Mouse (Mus musculus): ENCODE results near the gene Cnih3. TPM values are rescaled to one million over a fixed set of nuclear protein-coding genes. Genes with fewer than 3 reads are reported as not detected.

The Cnih3 gene
- polyA plus RNA-seq, 1 experiment from 2014 or later, result 2.1 TPM

DNA sequence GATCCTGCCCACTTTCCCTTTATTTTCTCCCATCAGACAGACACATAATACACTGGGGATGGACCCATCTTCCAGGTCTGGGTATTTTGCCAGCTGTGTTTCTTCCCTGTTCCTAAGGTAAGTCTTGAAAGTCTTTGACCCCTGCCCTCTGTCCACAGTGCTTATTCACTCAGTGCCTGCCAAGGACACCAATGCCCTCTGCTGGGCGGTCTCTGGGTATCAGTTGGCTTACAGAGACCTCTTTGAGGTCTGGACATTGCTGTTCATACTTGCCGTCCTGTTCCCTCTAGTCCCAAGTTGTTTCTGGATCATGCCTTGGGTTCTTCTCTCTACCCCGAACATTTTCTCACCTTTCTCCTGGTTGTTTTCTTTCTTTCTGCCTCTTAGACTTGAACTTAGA is 8.3 kb downstream of the Cnih3 start:
- Histone ChIP-seq H3K27me3 (ENCODE audit: control insufficient read depth, insufficient read depth, low read length) (no peaks in the 10 kb centered on the region), H3K9ac (ENCODE audit: low read length) (no peak overlapping the region), H3K36me3 (ENCODE audit: control insufficient read depth, insufficient read depth, low read length) (no peaks in the 10 kb centered on the region), H3K4me3 (ENCODE audit: low read depth, low read length) (no peak overlapping the region), H3K4me2 (ENCODE audit: low read depth) (no peak overlapping the region), H3K27ac (ENCODE audit: low read depth, low read length) (no peak overlapping the region), H3K9me3 (ENCODE audit: control insufficient read depth, low read length) (no peaks in the 10 kb centered on the region), H3K4me1 (ENCODE audit: control insufficient read depth, insufficient read depth, low read length) (no peaks in the 10 kb centered on the region)
- DNase-seq (ENCODE audit: low spot score) (no peak), ATAC-seq (ENCODE audit: insufficient read depth, low FRiP score, low TSS enrichment) (no peak)
- WGBS, result 82% methylated on average over 3 of the region's 3 CpGs

DNA sequence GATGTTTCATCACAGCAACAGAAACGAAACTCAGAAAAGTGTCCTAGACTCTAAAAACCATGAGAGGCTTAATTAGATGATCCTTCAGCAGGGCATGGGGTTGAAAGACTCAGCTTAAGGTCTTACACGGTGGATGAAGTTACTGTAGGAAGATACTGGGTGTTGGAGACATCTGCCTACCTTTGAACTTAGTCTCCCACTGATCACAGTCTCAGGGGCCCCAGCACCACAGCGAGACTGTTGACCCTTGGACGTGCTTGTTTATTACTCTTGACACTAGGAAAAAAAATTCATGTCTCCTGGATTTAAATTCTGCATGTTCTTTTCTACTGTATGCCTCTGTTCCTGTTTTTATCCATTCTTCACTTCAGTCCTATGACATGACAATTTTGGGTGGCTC is 11.6 kb downstream of the Cnih3 start:
- H3K4me1 ChIP-seq (ENCODE audit: control insufficient read depth, insufficient read depth, low read length), result no peaks in the 10 kb centered on the region
- no peak overlapping the region for H3K27ac ChIP-seq (ENCODE audit: low read depth, low read length)
- no peak overlapping the region for H3K4me3 ChIP-seq (ENCODE audit: low read depth, low read length)
- DNase-seq (ENCODE audit: low spot score), result no peak
- no peaks in the 10 kb centered on the region for H3K9me3 ChIP-seq (ENCODE audit: control insufficient read depth, low read length)
- 83% methylated on average over 4 of the region's 4 CpGs for WGBS
- ATAC-seq (ENCODE audit: insufficient read depth, low FRiP score, low TSS enrichment), result no peak
- no peaks in the 10 kb centered on the region for H3K36me3 ChIP-seq (ENCODE audit: control insufficient read depth, insufficient read depth, low read length)
- H3K9ac ChIP-seq (ENCODE audit: low read length), result no peak overlapping the region
- H3K27me3 ChIP-seq (ENCODE audit: control insufficient read depth, insufficient read depth, low read length), result no peaks in the 10 kb centered on the region
- H3K4me2 ChIP-seq (ENCODE audit: low read depth), result no peak overlapping the region

DNA sequence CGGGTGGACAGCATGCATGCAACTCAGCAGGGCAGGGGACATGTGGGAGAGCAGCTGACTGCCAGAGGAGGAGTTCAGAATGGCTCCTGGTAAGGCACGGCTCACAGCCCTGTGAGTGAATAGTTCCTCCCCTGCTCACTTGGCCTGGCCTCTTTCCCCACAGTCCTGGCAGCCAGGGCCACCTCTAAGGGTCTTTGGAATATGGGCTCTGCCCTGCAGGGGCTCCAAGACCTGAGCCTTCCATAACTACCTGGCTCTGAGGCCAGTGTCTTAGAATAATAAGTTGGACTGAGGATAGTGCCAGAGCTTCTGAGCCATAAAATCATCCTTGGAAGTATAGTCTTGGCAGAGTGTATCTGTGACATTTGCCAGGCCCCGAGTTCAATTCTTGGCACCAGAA is 12.9 kb downstream of the Cnih3 start:
- whole genome bisulfite sequencing, result 83% methylated on average over 3 of the region's 3 CpGs
- H3K9ac ChIP-seq (ENCODE audit: low read length), result no peak overlapping the region
- ATAC-seq (ENCODE audit: insufficient read depth, low FRiP score, low TSS enrichment) (no peak), DNase-seq (ENCODE audit: low spot score) (no peak)
- H3K4me1 ChIP-seq (ENCODE audit: control insufficient read depth, insufficient read depth, low read length), result no peaks in the 10 kb centered on the region
- no peaks in the 10 kb centered on the region for H3K36me3 ChIP-seq (ENCODE audit: control insufficient read depth, insufficient read depth, low read length)
- no peak overlapping the region for H3K4me2 ChIP-seq (ENCODE audit: low read depth)
- no peaks in the 10 kb centered on the region for H3K9me3 ChIP-seq (ENCODE audit: control insufficient read depth, low read length)
- no peak overlapping the region for H3K4me3 ChIP-seq (ENCODE audit: low read depth, low read length)
- no peaks in the 10 kb centered on the region for H3K27me3 ChIP-seq (ENCODE audit: control insufficient read depth, insufficient read depth, low read length)
- H3K27ac ChIP-seq (ENCODE audit: low read depth, low read length), result no peak overlapping the region

GRCm38 (mm10) chr1:181368789-181369570 is 16.6 kb downstream of the Cnih3 start:
- Histone ChIP-seq H3K4me3 (ENCODE audit: low read depth, low read length) (no peak overlapping the region), H3K4me1 (ENCODE audit: control insufficient read depth, insufficient read depth, low read length) (no peaks in the 10 kb centered on the region), H3K36me3 (ENCODE audit: control insufficient read depth, insufficient read depth, low read length) (no peaks in the 10 kb centered on the region), H3K9me3 (ENCODE audit: control insufficient read depth, low read length) (no peaks in the 10 kb centered on the region), H3K27ac (ENCODE audit: low read depth, low read length) (no peak overlapping the region), H3K27me3 (ENCODE audit: control insufficient read depth, insufficient read depth, low read length) (no peaks in the 10 kb centered on the region), H3K9ac (ENCODE audit: low read length) (no peak overlapping the region), H3K4me2 (ENCODE audit: low read depth) (no peak overlapping the region)
- no peak for ATAC-seq (ENCODE audit: insufficient read depth, low FRiP score, low TSS enrichment)
- DNase-seq (ENCODE audit: low spot score), result no peak
- 45% methylated on average over 3 of the region's 3 CpGs for WGBS

- Histone ChIP-seq H3K9ac (ENCODE audit: low read length) (no peak overlapping the region), H3K27ac (ENCODE audit: low read depth, low read length) (no peak overlapping the region), H3K4me1 (ENCODE audit: control insufficient read depth, insufficient read depth, low read length) (no peaks in the 10 kb centered on the region), H3K27me3 (ENCODE audit: control insufficient read depth, insufficient read depth, low read length) (no peaks in the 10 kb centered on the region), H3K36me3 (ENCODE audit: control insufficient read depth, insufficient read depth, low read length) (no peaks in the 10 kb centered on the region), H3K4me3 (ENCODE audit: low read depth, low read length) (no peak overlapping the region), H3K4me2 (ENCODE audit: low read depth) (no peak overlapping the region), H3K9me3 (ENCODE audit: control insufficient read depth, low read length) (no peaks in the 10 kb centered on the region)
- ATAC-seq (ENCODE audit: insufficient read depth, low FRiP score, low TSS enrichment), result no peak
- WGBS, result 70% methylated on average over 3 of the region's 3 CpGs
- no peak for DNase-seq (ENCODE audit: low spot score)
Observed at GRCm38 (mm10) chr1:181370370-181370769, 17.9 kb downstream of the Cnih3 start.

DNA sequence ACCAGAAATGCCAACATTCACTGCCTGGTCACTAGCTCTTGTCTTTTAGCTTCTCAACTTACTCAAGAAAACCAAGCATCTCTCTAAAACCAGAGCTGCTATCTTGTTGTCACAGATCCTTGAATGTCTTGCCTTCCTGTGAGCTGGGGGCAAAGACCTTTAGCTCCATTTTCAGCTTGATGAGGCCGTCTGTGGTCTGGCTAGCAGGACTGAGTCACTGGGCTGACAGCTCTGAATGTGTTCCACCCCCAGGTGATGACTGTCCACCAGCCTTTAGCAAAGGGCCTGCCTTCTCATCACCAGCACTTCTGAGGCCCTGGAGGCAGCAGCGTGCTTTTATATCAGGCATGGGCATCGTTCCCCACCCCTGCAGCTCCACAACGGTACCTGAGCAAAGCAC is 18.8 kb downstream of the Cnih3 start:
- Histone ChIP-seq H3K9ac (ENCODE audit: low read length) (no peak overlapping the region), H3K4me1 (ENCODE audit: control insufficient read depth, insufficient read depth, low read length) (no peaks in the 10 kb centered on the region), H3K9me3 (ENCODE audit: control insufficient read depth, low read length) (no peaks in the 10 kb centered on the region), H3K4me3 (ENCODE audit: low read depth, low read length) (no peak overlapping the region), H3K4me2 (ENCODE audit: low read depth) (no peak overlapping the region), H3K27ac (ENCODE audit: low read depth, low read length) (no peak overlapping the region), H3K27me3 (ENCODE audit: control insufficient read depth, insufficient read depth, low read length) (no peaks in the 10 kb centered on the region), H3K36me3 (ENCODE audit: control insufficient read depth, insufficient read depth, low read length) (no peaks in the 10 kb centered on the region)
- DNase-seq (ENCODE audit: low spot score), result no peak
- no peak for ATAC-seq (ENCODE audit: insufficient read depth, low FRiP score, low TSS enrichment)
- WGBS, result 84% methylated on average over 4 of the region's 4 CpGs

- WGBS, result 82% methylated on average over 6 of the region's 6 CpGs
- Histone ChIP-seq H3K4me3 (ENCODE audit: low read depth, low read length) (no peak overlapping the region), H3K27ac (ENCODE audit: low read depth, low read length) (no peak overlapping the region), H3K36me3 (ENCODE audit: control insufficient read depth, insufficient read depth, low read length) (no peaks in the 10 kb centered on the region), H3K4me2 (ENCODE audit: low read depth) (no peak overlapping the region), H3K27me3 (ENCODE audit: control insufficient read depth, insufficient read depth, low read length) (no peaks in the 10 kb centered on the region), H3K9ac (ENCODE audit: low read length) (no peak overlapping the region), H3K9me3 (ENCODE audit: control insufficient read depth, low read length) (no peaks in the 10 kb centered on the region), H3K4me1 (ENCODE audit: control insufficient read depth, insufficient read depth, low read length) (peaks cover 3% of the 10 kb centered on the region; the same call in 1 of the 2 replicates)
- DNase-seq (ENCODE audit: low spot score) (no peak), ATAC-seq (ENCODE audit: insufficient read depth, low FRiP score, low TSS enrichment) (no peak)
Observed at GRCm38 (mm10) chr1:181372306-181372705, 19.9 kb downstream of the Cnih3 start.

- WGBS, result 70% methylated on average over 9 of the region's 9 CpGs
- Histone ChIP-seq H3K4me2 (ENCODE audit: low read depth) (no peak overlapping the region), H3K9ac (ENCODE audit: low read length) (no peak overlapping the region), H3K4me3 (ENCODE audit: low read depth, low read length) (no peak overlapping the region), H3K27ac (ENCODE audit: low read depth, low read length) (no peak overlapping the region), H3K27me3 (ENCODE audit: control insufficient read depth, insufficient read depth, low read length) (no peaks in the 10 kb centered on the region), H3K9me3 (ENCODE audit: control insufficient read depth, low read length) (no peaks in the 10 kb centered on the region), H3K36me3 (ENCODE audit: control insufficient read depth, insufficient read depth, low read length) (no peaks in the 10 kb centered on the region), H3K4me1 (ENCODE audit: control insufficient read depth, insufficient read depth, low read length) (peaks cover 3% of the 10 kb centered on the region; the same call in 1 of the 2 replicates)
- no peak for ATAC-seq (ENCODE audit: insufficient read depth, low FRiP score, low TSS enrichment)
- DNase-seq (ENCODE audit: low spot score), result no peak
Observed at GRCm38 (mm10) chr1:181374627-181375374, 22.4 kb downstream of the Cnih3 start.

DNA sequence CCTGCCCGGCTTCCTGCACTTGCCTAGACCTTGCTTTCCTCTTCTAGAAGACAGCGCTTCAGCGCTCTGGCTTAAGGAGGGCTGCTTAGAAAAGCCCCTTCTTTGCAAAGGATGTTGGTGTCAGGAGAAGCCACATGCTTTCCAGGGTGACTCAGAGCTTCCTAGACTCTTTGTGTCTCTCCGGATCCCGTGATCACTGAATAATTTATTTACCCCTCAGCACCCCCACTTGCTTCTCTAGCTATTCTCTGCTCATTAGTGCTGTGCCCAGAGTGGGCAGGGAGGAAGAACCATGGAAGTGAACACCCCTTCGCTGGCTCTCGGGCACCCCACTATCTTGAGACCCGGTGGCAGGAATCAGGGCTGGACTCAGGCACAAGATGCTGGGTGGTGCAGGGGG is 24.0 kb downstream of the Cnih3 start:
- WGBS, result 70% methylated on average over 8 of the region's 8 CpGs
- H3K4me2 ChIP-seq (ENCODE audit: low read depth), result no peak overlapping the region
- no peaks in the 10 kb centered on the region for H3K9me3 ChIP-seq (ENCODE audit: control insufficient read depth, low read length)
- no peaks in the 10 kb centered on the region for H3K27me3 ChIP-seq (ENCODE audit: control insufficient read depth, insufficient read depth, low read length)
- ATAC-seq (ENCODE audit: insufficient read depth, low FRiP score, low TSS enrichment) (no peak), DNase-seq (ENCODE audit: low spot score) (no peak)
- H3K4me3 ChIP-seq (ENCODE audit: low read depth, low read length), result no peak overlapping the region
- H3K27ac ChIP-seq (ENCODE audit: low read depth, low read length), result no peak overlapping the region
- H3K36me3 ChIP-seq (ENCODE audit: control insufficient read depth, insufficient read depth, low read length), result no peaks in the 10 kb centered on the region
- H3K4me1 ChIP-seq (ENCODE audit: control insufficient read depth, insufficient read depth, low read length), result peaks cover 3% of the 10 kb centered on the region; the same call in 1 of the 2 replicates
- H3K9ac ChIP-seq (ENCODE audit: low read length), result no peak overlapping the region
